Comparison of ENCODE assay signal across 25 mouse cellular contexts in genomic region chr13:24914915-24915314, GRCm38 (mm10). TPM values are rescaled to one million over a fixed set of nuclear protein-coding genes. Genes with fewer than 3 reads are reported as not detected.
A peak's percentile ranks its signal among the peaks of the same experiment; 100 is the strongest.
DNase-seq lines count a peak whose midpoint lies in the region; ATAC-seq and TF ChIP-seq lines count a peak whose summit lies in the region.
"Had no signal": no experiment of that assay in that cellular context is flagged by ENCODE, and none has a peak within 500 bp of the region (broad histone marks: within the 10 kb centered on the region; RNA-seq: fewer than 3 reads in every experiment).

No protein-coding gene starts in this region.

- TF ChIP-seq CTCF in intestine, postnatal 0 days (IDR thresholded peaks at IDR 0.05; ENCODE audit: low read depth), result no peak
- no peak for TF ChIP-seq CTCF in stomach, postnatal 0 days (IDR thresholded peaks at IDR 0.05; ENCODE audit: low read depth)

- DNase-seq in heart, adult 9 months (ENCODE audit: low spot score in 2 of 2), result no peak
- DNase-seq in lung, postnatal 36 days, result peak; percentile 29
- DNase-seq in lung, postnatal 4 days, result no peak
- peak; percentile 38 for DNase-seq in stomach, postnatal 0 days (ENCODE audit: low spot score)
- no peak for DNase-seq in spleen, postnatal 14 days (ENCODE audit: low spot score in 2 of 2)
- DNase-seq in left cerebral cortex, adult 9 months (ENCODE audit: low spot score in 2 of 2), result no peak
- DNase-seq: adrenal gland, adult 2 months; adrenal gland, postnatal 14 days; B cell, adult 2 months; cerebellum, adult 11 months; cerebellum, adult 2 months; cerebellum, adult 9-11 months; cerebellum, postnatal 25 days; gastrocnemius, postnatal 10 days; heart, adult 11 months had no signal

- ATAC-seq in heart, embryonic 16.5 days (replicated peaks; ENCODE audit: extremely low read depth, insufficient read depth, low FRiP score), result no peak
- peak; percentile 86 for ATAC-seq in intestine, postnatal 0 days
- ATAC-seq in stomach, postnatal 0 days (ENCODE audit: low FRiP score, low TSS enrichment), result peak; percentile 89
- ATAC-seq: forebrain, embryonic 16.5 days; hindbrain, embryonic 16.5 days had no signal

- H3K27me3 ChIP-seq in heart, embryonic 16.5 days (ENCODE audit: control insufficient read depth, insufficient read depth, low read length), result no peaks in the 10 kb centered on the region
- no peaks in the 10 kb centered on the region for H3K27me3 ChIP-seq in intestine, postnatal 0 days (replicated peaks; ENCODE audit: control insufficient read depth, insufficient read depth, low read length)
- no peaks in the 10 kb centered on the region for H3K27me3 ChIP-seq in stomach, postnatal 0 days (ENCODE audit: control insufficient read depth, insufficient read depth, low read length)
- H3K27me3 ChIP-seq: CH12.LX; embryonic facial prominence, embryonic 12.5 days; embryonic facial prominence, embryonic 15.5 days; heart, embryonic 13.5 days; hindbrain, embryonic 13.5 days had no signal

- WGBS in heart, embryonic 16.5 days, result 68% methylated on average over 4 of the region's 4 CpGs
- WGBS in intestine, postnatal 0 days, result 60% methylated on average over 4 of the region's 4 CpGs
- WGBS in stomach, postnatal 0 days, result 79% methylated on average over 4 of the region's 4 CpGs

- peaks cover 19% of the 10 kb centered on the region for H3K36me3 ChIP-seq in heart, embryonic 16.5 days (ENCODE audit: control insufficient read depth, insufficient read depth)
- H3K36me3 ChIP-seq in intestine, postnatal 0 days (ENCODE audit: control insufficient read depth, insufficient read depth), result peaks cover 30% of the 10 kb centered on the region
- H3K36me3 ChIP-seq in stomach, postnatal 0 days (ENCODE audit: control insufficient read depth, insufficient read depth, low read length), result no peaks in the 10 kb centered on the region

- peaks cover 6% of the 10 kb centered on the region; the same call in 1 of the 2 replicates for H3K4me1 ChIP-seq in heart, embryonic 16.5 days (ENCODE audit: control insufficient read depth, insufficient read depth, low read length)
- no peaks in the 10 kb centered on the region for H3K4me1 ChIP-seq in intestine, postnatal 0 days (replicated peaks; ENCODE audit: control insufficient read depth, insufficient read depth, low read length)
- H3K4me1 ChIP-seq in stomach, postnatal 0 days (replicated peaks; ENCODE audit: control insufficient read depth, insufficient read depth), result no peaks in the 10 kb centered on the region
- H3K4me1 ChIP-seq: embryonic facial prominence, embryonic 12.5 days; embryonic facial prominence, embryonic 15.5 days; hindbrain, embryonic 10.5 days; hindbrain, embryonic 13.5 days had no signal

- H3K27ac ChIP-seq in heart, embryonic 16.5 days (ENCODE audit: low read length), result peak overlapping the region; percentile 14; the same call in 1 of the 2 replicates
- H3K27ac ChIP-seq in intestine, postnatal 0 days (ENCODE audit: low read depth, low read length), result no peak overlapping the region
- H3K27ac ChIP-seq in stomach, postnatal 0 days (replicated peaks), result no peak overlapping the region
- H3K27ac ChIP-seq: embryonic facial prominence, embryonic 12.5 days; embryonic facial prominence, embryonic 15.5 days; heart, embryonic 13.5 days; hindbrain, embryonic 10.5 days; hindbrain, embryonic 13.5 days had no signal

- no peak overlapping the region for H3K4me2 ChIP-seq in heart, embryonic 16.5 days (ENCODE audit: low read depth, low read length)
- H3K4me2 ChIP-seq in intestine, postnatal 0 days (replicated peaks; ENCODE audit: low read depth), result no peak overlapping the region
- H3K4me2 ChIP-seq in stomach, postnatal 0 days (replicated peaks; ENCODE audit: low read depth), result no peak overlapping the region
- H3K4me2 ChIP-seq: embryonic facial prominence, embryonic 12.5 days; embryonic facial prominence, embryonic 15.5 days; hindbrain, embryonic 13.5 days had no signal

- H3K4me3 ChIP-seq in heart, embryonic 16.5 days (ENCODE audit: low read length), result no peak overlapping the region
- no peak overlapping the region for H3K4me3 ChIP-seq in intestine, postnatal 0 days (ENCODE audit: low read depth, low read length)
- no peak overlapping the region for H3K4me3 ChIP-seq in stomach, postnatal 0 days (ENCODE audit: low read depth, low read length)
- H3K4me3 ChIP-seq: embryonic facial prominence, embryonic 12.5 days; embryonic facial prominence, embryonic 15.5 days; heart, embryonic 13.5 days; hindbrain, embryonic 10.5 days; hindbrain, embryonic 13.5 days had no signal

- TF ChIP-seq EP300 in stomach, postnatal 0 days (optimal IDR thresholded peaks at IDR 0.05), result no peak

- H3K9ac ChIP-seq in heart, embryonic 16.5 days (ENCODE audit: low read length), result no peak overlapping the region
- H3K9ac ChIP-seq in intestine, postnatal 0 days (ENCODE audit: low read depth, low read length), result no peak overlapping the region
- H3K9ac ChIP-seq in stomach, postnatal 0 days (ENCODE audit: low read length), result no peak overlapping the region
- H3K9ac ChIP-seq: embryonic facial prominence, embryonic 12.5 days; embryonic facial prominence, embryonic 15.5 days; heart, embryonic 13.5 days; hindbrain, embryonic 13.5 days had no signal

- no peaks in the 10 kb centered on the region for H3K9me3 ChIP-seq in heart, embryonic 16.5 days (replicated peaks; ENCODE audit: control insufficient read depth, low read length)
- H3K9me3 ChIP-seq in intestine, postnatal 0 days (ENCODE audit: control insufficient read depth), result no peaks in the 10 kb centered on the region
- no peaks in the 10 kb centered on the region for H3K9me3 ChIP-seq in stomach, postnatal 0 days (ENCODE audit: control insufficient read depth, low read length)
- H3K9me3 ChIP-seq: embryonic facial prominence, embryonic 12.5 days; embryonic facial prominence, embryonic 15.5 days; heart, embryonic 13.5 days; hindbrain, embryonic 10.5 days; hindbrain, embryonic 13.5 days had no signal

RNA-seq across cellular contexts. Expression of gene Aldh5a1, which starts 22.5 kb away (rescaled TPM):
- polyA plus RNA-seq in heart, embryonic 16.5 days (2015; fragmentation: Nextera tagmentation; extraction: Ambion mirVana), result 13.4 and 14.0 TPM in 2 replicates
- polyA plus RNA-seq in intestine, postnatal 0 days (2015; fragmentation: Nextera tagmentation; extraction: Ambion mirVana), result 5.0 and 5.4 TPM in 2 replicates
- 6.1 and 6.4 TPM in 2 replicates for polyA plus RNA-seq in stomach, postnatal 0 days (2015; fragmentation: Nextera tagmentation; extraction: Ambion mirVana)

RNA-seq across cellular contexts. Expression of gene Gpld1, which starts 28.0 kb away (rescaled TPM):
- polyA plus RNA-seq in heart, embryonic 16.5 days (2015; fragmentation: Nextera tagmentation; extraction: Ambion mirVana), result 0.25 and 0.55 TPM in 2 replicates
- polyA plus RNA-seq in intestine, postnatal 0 days (2015; fragmentation: Nextera tagmentation; extraction: Ambion mirVana), result 0.59 and 0.65 TPM in 2 replicates
- polyA plus RNA-seq in stomach, postnatal 0 days (2015; fragmentation: Nextera tagmentation; extraction: Ambion mirVana), result 25.6 and 26.0 TPM in 2 replicates

Comparison
In these comparisons a context has a peak if more than half of its experiments do, and no peak if none do; other contexts are left out.
1. DNase-seq: peak in lung, postnatal 36 days (single experiment) and stomach, postnatal 0 days (single experiment); none in heart, adult 9 months (0 of 2), lung, postnatal 4 days (0 of 2), spleen, postnatal 14 days (0 of 2) and left cerebral cortex, adult 9 months (0 of 2).
2. RNA of gene Gpld1, which starts 28.0 kb away (polyA plus RNA-seq): 25.6 to 26.0 TPM in stomach, postnatal 0 days; 0.59 to 0.65 TPM in intestine, postnatal 0 days and 0.25 to 0.55 TPM in heart, embryonic 16.5 days; every median in the first group is over 10 times any median in the second.